Mouse (Mus musculus): ENCODE data around the gene Scn1a. TPM values are rescaled to one million over a fixed set of nuclear protein-coding genes. Genes with fewer than 3 reads are reported as not detected.

Scn1a gene
- polyA plus RNA-seq, 1 experiment: not detected

- TF ChIP-seq GATA1 (IDR thresholded peaks at IDR 0.05; ENCODE audit: low read length): no peak
Measured at GRCm38 (mm10) chr2:66346181-66346580, 94.5 kb downstream of the Scn1a start.

- no peak for TF ChIP-seq GATA1 (IDR thresholded peaks at IDR 0.05; ENCODE audit: low read length)
Measured at GRCm38 (mm10) chr2:66337406-66337805, 103.2 kb downstream of the Scn1a start.

GRCm38 (mm10) chr2:66336396-66336795 is 104.2 kb downstream of the Scn1a start:
- no peak for TF ChIP-seq GATA1 (IDR thresholded peaks at IDR 0.05; ENCODE audit: low read length)

DNA sequence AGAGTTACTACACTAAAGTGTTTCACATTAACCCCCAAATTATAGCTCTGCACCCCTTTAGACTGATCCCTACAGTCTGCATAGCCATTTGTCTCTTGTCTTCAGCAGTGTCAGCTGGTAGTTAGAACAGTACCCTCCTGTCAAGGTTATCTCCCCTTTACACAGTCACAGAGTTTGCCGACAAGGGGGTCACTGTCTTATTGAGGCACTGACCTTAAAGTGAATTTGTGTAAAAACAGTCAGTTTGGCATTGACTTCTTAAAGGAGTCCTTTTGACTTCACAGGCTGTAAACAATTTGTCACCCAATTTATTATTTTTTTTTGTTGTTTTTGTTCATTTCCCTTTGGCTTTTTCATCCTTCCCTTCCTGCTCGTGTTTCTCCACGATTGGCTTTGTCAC is 168.1 kb downstream of the Scn1a start:
- TF ChIP-seq GATA1 (IDR thresholded peaks at IDR 0.05; ENCODE audit: low read length): no peak

GRCm38 (mm10) chr2:66256220-66257131 is 184.2 kb downstream of the Scn1a start, which contains the start of gene Ttc21b:
Gene Ttc21b, minus strand, starts transcription at chr2:66256617.
- no peak for TF ChIP-seq GATA1 (IDR thresholded peaks at IDR 0.05; ENCODE audit: low read length)

DNA sequence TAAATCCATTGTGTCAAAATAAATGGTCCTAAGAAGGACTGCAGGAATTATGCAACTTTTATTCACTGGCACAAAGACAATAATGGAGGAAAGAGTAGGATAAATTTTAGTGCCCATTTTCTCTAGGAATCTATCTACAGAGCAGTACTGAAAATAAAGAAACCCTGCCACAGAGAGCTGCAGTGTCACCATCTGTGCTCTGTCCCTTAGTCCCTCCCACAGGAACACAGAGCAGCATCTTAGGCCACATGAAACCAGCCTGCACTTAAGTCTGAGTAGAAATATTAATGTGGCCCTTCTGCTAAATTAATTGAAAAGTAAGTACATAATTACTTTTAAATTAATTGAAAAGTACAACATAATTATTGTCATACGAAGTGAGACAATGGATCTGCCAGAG is 196.6 kb downstream of the Scn1a start:
- no peak for TF ChIP-seq GATA1 (IDR thresholded peaks at IDR 0.05; ENCODE audit: low read length)

- TF ChIP-seq GATA1 (IDR thresholded peaks at IDR 0.05; ENCODE audit: low read length): no peak
Measured at GRCm38 (mm10) chr2:66240334-66240733, 200.3 kb downstream of the Scn1a start.

- TF ChIP-seq GATA1 (IDR thresholded peaks at IDR 0.05; ENCODE audit: low read length): no peak
Measured at GRCm38 (mm10) chr2:66238886-66239285, 201.8 kb downstream of the Scn1a start.

- TF ChIP-seq GATA1 (IDR thresholded peaks at IDR 0.05; ENCODE audit: low read length): no peak
Measured at GRCm38 (mm10) chr2:66220954-66221353, 219.7 kb downstream of the Scn1a start.

Other genes starting within 250 kb of the Scn1a start
- not detected in 2 replicates for gene Ttc21b, start 184.2 kb downstream of the Scn1a start, polyA plus RNA-seq (2012)
- gene Scn9a, start 194.1 kb upstream of the Scn1a start, polyA plus RNA-seq (2012): not detected in 2 replicates